Mouse (Mus musculus) spleen, adult 12 weeks (tissue): ENCODE data around the gene Syt1.

Experiments
- DNase-seq: peaks from one replicate; pipeline ENCODE4 v3.0.0; 2022; ENCODE audit warnings: low spot score

Gene Syt1

DNA sequence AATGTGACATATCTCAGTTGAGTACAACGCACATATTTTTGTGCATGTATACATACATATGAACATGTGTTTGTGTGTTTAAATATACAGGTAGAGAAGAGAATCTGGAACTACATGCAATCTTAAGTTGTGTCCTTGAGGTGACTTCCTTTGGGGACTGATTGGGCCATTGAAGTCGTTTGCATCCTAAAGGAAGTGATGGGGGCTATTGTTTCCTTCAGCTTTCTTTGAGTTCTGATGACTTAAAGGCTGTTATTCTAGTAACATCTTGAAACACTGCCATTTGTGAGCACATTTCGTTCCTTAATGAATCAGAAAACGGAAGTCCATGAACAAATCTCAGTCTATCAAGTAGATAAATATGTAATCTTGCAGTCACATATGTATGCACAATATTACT lies 438.0 kb downstream of the Syt1 start:
- no peak for DNase-seq

DNA sequence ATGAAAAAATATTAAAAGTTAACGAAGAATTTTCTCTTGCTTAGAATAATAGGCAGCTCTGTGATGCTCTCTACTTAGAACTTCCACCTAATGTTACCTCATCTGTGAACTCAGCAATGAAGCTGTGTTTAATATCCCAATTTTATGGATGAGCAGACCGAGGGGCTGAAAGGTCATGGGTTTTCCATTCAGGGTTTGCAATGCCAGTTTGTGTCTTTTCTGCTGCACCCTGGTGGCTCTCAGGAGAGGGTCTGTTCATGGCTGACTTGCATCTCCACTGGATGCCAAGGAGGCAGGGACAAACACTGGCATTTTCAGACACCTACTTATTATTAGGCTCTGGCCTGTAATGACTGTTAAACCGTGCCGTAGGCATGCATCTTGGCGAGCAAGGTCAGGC lies 439.7 kb downstream of the Syt1 start:
- no peak for DNase-seq

DNA sequence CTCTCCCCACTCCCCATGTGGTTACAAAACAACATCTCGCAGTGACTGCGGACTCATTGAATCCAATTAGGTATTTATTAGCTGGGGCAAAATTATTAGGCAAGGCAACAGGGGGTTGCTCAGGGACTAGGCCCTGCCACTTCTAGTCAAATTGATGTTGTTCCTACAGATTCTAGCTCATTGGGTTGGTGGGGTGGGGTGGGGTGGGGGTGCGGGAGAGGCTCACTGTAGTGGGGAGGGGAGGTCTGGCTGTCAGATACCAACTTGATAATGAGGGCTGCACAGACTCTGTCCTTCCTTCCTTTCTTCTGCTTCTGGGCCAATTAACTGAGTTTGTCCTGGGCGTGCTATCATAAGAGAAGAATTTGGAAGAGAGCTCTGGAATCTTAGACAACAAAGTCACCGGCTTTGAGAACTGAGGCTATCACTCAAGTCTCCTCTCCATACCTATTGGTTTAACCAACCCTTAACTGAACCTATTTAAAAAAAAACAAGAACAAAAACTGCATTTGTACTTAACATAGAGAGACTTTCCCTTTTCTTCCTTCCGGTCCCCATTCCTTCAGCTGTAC lies 441.1 kb downstream of the Syt1 start:
- no peak for DNase-seq

DNA sequence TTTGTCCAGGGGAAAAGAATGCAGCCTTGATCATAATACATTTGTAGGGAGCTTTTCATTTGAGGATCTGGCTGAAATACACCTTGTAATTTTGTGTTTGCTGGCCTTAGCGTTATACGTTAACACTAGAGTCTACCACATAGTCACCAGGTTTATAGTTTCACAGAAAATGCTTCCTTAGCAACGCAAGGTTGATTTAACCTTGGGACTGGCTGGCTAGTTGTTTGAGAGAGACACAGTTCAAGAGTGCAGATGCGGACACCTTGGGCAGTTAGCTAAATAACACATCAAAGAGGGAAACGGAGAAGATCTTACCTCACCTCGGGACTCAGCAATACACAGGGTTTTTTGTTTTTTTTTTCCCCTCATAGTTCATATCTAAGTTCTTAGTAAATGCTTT lies 441.9 kb downstream of the Syt1 start:
- no peak for DNase-seq

DNA sequence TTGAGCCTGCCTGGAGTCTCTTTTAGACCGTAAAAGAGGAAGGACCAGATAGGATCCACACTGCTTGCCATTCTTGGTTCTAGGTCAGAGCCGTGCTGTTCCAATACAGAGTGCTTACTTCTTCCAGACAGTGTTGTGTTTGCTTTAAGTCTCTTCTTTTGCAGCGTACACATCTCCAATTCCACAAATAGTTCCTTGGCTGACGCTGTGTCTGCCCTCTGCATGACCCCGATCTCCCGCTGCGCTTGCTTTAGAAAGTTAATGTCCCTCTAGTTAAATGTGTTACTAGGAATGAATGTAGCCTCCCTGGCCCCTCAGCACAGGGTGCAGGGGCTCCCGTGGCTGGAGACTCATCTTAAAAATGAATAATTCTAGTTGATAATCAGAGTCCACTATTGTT lies 442.6 kb downstream of the Syt1 start:
- no peak for DNase-seq

DNA sequence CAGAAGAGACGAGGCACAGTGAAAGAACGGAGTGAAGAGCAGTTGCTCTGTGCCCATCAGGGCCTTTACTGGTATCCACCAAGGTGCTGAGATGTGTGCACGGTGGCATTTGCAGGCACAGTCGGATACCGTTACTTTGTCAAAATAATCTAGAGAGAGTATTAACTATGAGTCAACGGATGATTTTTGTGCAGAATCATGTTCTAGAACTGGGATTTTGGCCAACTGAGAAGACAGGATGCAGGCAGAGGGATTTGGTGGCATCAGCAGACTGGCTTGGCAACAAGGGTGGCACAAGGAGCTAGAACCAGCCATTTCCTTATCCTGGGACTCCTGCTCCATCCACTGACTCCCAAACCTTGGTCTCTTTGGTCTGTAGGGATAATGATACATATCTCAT lies 443.3 kb downstream of the Syt1 start:
- no peak for DNase-seq

DNA sequence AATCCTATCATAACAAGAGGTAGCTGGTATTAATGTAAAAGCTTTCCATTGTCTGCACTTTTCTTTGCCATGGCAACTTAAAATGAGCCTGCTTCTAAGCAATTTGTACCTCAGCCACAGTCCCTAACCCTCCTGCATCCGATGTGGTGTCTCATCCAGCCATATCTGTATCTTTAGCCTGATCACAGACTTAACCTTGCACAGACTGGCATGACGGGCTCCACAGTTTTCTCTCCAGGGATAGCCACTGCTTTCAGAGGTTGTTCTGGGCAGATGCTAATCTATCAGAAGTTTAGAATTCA lies 451.2 kb downstream of the Syt1 start:
- DNase-seq = no peak

DNA sequence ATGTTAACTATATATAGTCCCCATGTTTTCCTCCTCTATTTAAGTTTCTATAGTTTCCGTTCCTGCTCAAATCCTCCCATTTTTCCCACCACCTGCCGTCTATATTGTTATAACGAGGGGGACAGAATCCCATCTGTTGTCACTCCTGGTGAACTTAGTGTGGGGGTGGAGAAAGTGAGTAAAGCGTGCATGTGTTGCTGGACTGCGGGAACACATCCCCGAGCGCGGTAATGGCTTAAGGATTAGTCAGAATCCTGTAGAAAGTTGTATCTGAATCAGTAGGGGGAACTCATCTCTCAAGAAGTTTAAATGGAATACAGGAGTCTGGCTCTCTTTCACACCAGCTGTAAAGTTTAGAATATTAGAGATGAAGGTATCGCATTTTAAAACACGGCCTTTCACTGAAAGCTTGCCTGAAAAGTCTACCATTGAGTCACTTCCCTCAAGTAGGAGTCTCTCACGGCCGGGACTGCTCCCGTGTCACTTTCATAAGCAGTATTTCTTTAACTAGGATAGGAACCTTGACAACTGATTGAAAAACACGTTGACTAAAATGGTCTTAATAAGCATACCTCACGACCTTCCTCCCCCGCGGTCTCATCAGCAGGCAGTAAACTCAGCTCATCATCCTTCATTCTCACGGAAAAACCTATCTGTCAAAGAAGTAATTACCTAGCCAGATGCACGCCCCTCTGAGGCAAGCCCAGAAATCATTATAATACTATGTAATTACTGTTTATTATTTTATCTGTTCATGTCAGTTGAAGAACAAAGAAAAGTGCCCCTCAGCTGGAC lies 451.8 kb downstream of the Syt1 start:
- DNase-seq = no peak

DNA sequence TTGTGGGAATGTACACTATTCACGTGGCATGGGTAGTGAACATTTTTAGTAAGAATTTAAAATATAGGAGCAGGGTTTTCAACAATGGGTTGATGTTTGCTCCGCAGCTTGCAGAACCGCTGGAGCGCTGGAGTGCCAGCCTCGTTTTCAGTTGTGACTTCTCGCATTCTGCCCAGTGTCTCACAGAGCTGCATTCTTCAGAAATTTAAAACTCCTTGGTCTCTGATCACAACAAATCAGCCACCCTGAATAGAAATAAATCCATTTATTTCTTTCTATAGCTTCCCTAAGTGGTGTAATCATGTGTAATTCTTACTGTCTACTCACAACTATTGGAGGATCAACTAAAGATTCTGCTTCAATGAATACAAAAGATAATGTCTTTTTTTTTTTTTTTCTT lies 458.2 kb downstream of the Syt1 start:
- no peak for DNase-seq

DNA sequence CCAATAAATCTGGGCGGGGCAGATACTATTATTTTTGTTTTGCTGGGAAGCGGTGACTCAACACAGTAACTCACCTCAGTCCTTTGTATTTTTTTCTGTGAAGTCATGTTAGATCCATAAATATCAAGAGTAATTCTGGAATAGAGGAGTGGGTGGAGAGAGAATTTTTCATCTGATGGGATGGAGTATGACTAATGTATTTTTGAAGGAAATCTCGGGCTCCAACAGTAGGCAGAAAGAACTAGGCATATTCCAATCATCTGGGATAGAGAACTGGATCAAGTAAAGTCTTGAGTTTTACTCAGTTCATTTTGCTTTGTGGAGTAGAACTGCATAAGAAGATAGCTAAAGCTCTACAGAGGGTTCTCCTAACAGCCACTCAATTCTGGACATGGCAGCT lies 465.1 kb downstream of the Syt1 start:
- DNase-seq = no peak

DNA sequence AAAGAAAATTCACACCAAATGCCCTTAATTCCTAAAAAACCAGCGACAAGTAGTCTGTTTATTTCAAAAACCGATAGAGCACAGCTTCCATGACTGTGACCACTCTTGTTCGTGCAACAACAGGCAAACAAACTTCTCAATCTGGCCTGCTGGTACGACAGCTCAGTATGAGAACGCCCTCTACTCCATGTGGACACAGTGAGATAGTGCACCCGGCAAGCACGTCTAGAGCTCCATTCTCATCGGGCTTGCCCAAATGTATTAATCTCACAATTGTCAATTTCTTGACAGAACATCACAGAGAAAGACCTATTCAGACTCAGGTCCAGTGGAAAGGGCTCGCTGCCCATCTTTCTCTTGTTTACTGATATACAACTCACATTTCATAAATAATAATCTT lies 469.2 kb downstream of the Syt1 start:
- no peak for DNase-seq

DNA sequence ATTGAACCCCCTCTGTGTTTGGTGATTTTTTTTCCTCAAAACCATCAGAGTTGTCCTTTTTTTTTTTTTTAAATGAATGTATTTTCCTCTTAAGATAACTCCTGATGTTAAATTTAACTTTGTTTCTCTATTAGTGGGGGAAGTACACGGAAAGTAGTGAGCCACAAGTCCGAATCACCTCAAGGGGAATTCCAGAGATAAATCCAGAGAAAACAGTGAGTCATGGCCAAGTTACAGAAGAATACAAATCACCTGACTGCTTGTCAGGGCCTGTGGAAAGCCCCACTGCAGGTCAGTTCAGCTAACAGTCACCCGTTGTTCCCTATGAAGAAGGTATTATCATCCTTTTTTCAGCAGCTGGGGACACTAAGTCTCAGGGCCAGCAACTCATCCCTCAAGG lies 472.2 kb downstream of the Syt1 start:
- DNase-seq = no peak

DNA sequence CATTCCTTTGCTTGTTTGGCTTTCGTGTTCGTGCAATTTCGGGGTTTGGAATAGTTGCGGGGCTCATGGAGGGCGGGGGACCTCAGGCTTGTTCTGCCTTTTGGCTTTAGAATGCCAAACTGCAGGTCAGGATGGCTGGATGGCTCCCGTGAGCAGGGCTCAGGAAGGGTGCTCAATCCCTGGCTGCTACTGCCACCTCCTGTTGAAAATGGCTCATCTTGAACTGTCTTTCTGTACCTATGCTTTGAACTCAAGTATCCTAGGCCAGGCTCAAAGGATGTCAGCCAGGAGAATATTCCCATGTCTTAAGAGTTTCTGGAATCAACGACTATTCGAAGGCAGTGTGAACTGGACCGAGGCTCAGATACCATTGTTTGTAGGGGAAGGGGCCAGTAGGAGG lies 473.1 kb downstream of the Syt1 start:
- DNase-seq = no peak

DNA sequence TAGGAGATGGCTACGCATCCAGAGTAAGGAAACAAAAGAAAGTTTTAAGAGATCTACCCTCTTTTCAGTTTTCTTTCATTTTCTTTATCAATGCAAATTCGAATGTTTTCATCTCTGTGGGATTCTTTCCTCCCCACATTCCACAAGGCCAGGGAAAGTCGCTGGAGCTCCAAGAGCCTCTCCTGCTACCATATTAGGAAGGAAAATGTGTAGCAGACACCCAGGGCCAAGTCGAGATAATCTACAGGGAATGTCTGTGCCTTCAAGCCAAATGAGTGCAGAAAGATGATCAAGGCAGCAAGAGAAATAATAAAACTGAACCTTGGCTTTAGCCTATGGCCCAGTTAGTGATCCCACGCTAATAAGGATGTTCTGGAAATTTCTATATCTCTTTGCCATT lies 474.9 kb downstream of the Syt1 start:
- no peak for DNase-seq

DNA sequence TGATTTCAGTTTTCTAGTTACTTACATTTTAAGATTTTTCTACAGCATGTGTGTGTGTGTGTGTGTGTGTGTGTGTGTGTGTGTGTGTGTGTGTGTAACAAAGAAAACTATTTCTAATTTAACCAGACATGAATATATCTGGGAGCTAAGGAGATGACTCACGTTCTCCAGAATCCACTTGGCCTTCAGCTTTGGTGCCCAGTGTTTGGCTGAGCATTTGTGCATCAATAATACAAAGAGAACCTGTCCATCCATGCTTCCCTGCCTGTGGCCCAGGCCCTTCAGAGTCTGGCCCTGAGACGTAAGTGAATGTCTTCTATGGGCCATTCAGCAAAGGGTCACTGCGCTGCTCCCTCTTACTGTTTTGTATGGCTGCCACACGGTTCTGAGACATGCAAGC lies 476.7 kb downstream of the Syt1 start:
- DNase-seq = no peak

DNA sequence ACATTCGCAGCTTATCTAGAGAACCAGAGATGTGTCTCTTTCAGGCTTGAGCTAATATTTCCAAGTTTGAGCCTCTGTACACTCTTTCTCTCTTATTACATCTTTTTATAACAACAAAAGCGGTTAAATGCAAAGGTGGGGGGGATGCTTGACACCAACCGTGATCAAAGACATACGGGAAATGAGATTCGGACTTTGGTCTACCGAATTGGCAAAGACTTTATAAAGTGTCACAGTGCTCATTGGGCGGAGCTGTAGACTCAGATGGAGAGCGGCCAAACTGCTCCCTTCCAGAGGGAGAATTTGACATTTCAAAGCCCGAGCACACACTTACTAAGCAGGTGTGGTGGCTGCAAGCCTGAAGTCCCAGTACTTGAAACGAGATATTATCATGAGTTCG lies 477.9 kb downstream of the Syt1 start:
- DNase-seq = no peak

DNA sequence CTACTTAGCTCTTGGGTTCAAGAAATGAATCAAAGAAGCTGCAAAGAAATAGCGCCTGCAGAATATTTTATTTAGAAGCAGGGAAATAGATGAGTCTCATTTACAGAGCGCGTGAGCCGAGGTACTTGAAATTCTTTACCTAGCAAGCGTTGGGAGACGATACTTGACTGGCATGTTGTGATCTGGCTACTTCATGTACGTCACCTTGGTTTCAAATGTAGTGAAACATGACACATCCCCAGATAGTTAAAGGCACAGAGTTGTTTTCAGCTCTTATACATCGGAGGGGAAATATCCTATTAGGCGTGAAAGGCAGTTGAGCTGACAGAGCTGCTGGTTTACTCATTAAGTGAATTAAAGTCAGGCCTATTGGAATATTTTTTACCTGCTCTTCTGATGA lies 478.5 kb downstream of the Syt1 start:
- no peak for DNase-seq

DNA sequence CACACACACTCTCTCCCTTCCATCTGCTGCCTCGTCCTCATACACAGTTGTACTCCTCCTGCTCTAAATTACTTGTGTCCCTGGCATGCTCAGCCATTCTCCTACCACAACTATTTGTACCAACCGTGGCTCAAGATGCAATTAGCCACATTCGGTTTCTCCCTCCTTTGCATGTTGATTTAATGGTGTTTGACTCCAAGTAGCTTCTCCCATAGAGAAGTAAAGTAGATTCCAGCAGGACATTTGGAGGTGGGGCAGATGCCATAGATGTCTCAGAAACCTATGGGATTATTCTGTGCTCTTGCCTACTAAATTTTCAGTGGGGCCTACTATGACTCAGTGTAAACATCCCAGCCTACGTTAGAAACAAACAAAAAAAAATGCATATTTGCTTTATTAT lies 479.1 kb downstream of the Syt1 start:
- no peak for DNase-seq

DNA sequence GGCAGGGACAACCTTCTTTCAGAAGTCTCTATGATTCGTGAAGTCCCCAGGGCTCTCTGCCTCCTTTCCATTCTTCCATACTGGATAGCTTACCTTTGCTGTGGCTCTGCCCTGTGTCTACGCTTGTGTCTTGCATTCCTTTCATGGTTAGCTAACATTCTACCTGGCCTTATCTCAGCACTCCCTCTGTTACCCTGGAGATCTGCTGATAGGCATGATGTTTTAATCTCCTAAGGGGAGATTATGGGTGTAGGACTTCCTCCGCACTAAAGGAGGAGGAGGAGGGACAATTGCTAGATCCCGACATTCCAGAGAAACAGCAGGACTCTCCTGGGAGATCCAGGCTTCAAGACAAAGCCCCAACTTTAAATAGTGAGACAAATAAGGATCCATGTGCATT lies 479.7 kb downstream of the Syt1 start:
- DNase-seq = no peak

DNA sequence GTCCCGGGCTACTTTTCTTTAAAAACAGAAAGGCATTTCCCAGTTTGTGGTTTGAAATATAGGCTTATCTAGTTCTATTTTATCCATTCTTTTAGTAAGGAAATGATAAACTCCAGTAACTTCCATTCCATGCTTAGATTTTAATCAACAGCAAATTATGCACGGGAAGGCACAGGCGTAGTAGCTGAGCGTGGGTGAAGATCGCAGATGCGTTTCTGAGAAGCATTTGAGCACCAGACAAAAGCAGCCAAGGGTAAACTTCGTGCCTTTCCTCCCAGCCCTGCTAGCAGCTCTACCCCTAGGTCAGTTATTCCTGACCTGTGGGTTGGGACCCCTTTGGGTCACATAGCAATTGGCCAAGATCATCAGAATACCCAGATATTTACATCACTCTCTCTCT lies 482.4 kb downstream of the Syt1 start:
- DNase-seq = no peak

DNA sequence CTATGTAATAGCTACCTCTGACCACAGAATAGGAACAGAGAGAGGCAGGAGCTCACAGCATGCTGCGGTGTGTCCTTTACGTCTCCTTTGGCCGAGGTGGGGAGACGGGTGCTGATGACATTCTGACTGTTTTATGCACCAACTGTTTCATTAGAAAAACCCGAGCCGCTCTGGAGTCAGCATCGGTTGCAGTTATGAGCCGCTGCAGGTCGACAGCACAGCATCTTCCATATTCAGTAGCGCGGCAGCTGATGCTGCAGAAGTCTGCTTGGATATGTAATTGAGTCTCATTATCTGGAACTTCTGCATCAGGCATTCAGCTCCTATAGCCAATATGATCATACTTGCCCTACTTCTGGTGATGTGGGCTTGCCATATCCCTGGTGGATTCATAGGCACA lies 485.3 kb downstream of the Syt1 start:
- no peak for DNase-seq

DNA sequence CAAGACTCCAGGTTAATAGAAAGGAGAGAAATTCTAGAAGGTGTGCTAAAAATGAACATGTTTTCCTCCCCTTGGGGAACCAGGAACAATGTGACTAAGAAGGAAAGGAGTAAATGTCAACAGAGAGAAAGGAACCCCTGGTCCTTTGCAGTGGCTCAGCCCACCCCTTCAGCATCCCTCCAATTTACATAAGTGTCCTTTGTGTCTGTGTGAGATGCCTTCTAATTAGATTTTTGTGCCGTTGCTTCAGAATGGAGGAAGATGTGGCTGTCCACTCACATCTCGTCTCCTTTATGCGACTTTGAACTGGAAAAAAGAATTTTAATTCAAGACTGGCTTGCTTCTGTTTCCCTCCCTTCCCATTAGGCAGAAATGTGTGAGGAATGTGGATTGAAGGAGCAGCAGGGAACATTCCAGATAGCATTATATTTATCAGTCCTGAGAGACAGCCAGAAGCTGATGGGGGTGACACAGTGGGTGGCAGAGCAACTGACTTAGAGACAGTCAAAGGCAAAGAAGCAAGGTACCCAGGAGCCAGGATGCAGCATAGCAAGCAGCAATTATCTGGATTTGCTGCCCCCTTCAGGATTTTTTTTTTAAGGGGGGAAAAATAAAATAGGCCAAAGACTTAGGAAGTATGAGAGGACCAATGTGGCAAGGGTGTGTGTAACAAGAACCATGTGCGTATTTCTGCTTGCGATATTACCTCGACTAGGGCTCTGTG lies 486.3 kb downstream of the Syt1 start:
- DNase-seq = no peak

DNA sequence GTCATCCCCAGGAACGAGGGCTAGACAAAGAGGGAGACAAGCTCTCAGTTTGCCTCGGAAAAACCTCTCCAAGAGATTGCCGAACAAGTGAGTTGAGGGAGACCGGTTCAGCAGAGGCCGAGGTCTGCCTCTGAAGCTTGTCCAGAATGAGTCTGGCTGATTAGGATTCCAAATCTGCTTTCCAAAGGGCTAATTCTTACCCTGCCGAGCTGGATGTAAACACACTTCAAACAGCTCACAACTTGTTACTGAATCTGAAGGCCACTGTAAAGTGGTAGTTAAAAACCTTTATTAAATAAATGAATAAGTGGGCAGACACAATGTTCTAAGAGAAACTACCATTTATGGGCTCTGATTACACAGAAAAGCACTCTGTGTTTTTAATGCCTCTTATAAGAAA lies 491.6 kb downstream of the Syt1 start:
- no peak for DNase-seq

DNA sequence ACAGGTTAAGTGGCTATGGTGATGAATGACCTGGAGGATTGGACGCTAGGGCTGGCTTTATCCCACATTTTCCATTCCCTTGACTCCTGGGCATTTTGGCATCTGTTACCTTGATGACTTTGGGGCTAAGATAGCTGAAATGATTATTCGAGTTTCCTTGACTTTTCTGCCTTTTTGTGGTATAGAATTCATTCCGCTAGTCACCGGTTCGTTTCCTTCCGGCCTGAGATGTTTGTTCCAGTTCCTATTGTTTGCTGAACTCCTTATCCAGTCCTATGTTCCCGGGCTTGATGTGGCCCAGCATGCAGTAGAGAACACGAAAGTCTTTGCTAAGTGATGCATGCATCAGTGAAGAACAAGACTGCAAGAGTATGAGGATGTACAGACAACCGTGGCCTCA lies 493.7 kb downstream of the Syt1 start:
- DNase-seq = no peak
